Mouse (Mus musculus): ENCODE measurements around the gene 2410015M20Rik. TPM values are rescaled to one million over a fixed set of nuclear protein-coding genes. Genes with fewer than 3 reads are reported as not detected.
"Not testable (repeated sequence)": the region's sequence is repeated elsewhere in the genome, so short reads cannot be mapped to it uniquely, and the experiment has no call there.

2410015M20Rik gene
- polyA plus RNA-seq, 1 experiment from 2014 or later: 290 TPM

DNA sequence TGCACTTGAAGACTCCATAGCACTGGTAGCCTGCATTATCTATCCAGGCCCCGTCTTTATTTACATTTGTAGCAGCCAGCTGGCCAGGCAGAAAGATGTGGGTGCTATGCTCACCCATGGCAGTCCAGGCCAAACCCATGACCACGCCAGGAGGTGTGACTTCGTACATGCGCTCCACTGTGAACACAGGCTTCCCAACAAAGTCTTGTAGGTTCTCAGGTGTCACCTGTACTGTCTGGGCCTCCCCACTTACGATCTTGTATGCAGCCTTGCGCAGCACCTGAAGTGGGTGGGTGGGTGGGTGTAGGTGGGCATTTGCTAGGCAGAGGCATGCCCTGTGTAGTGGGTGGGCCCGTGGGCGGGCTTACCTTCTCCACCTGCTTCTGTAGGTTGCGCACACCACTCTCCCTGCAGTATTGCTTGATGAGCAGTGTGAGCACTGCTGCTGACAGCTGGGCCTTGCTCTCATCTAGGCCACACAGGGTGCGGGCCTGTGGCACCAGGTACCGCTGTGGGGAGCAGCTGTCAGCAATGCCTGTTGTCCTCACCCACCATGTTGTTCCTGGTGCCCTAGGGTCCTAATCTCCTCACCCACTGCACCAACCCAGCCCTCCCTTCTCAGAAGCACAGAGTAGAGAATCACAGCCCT is 5.7 kb upstream of the 2410015M20Rik start:
- no peak for ATAC-seq (replicated peaks; ENCODE audit: insufficient number of reproducible peaks, low FRiP score, low TSS enrichment)
- Histone ChIP-seq H3K27ac (ENCODE audit: low read depth, low read length) (no peak overlapping the region), H3K9me3 (replicated peaks; ENCODE audit: control insufficient read depth, low read length) (no peaks in the 10 kb centered on the region), H3K27me3 (ENCODE audit: control insufficient read depth, insufficient read depth, low read length) (no peaks in the 10 kb centered on the region), H3K9ac (ENCODE audit: low read depth, low read length) (peak overlapping the region; percentile 95), H3K4me3 (ENCODE audit: low read depth, low read length) (no peak overlapping the region), H3K36me3 (ENCODE audit: control insufficient read depth, insufficient read depth, low read length) (peaks cover 25% of the 10 kb centered on the region), H3K4me1 (ENCODE audit: control insufficient read depth, insufficient read depth, low read length) (peaks cover 20% of the 10 kb centered on the region), H3K4me2 (peak overlapping the region; percentile 82)
- WGBS (ENCODE audit: insufficient replicate concordance): 82% methylated on average over 11 of the region's 11 CpGs

DNA sequence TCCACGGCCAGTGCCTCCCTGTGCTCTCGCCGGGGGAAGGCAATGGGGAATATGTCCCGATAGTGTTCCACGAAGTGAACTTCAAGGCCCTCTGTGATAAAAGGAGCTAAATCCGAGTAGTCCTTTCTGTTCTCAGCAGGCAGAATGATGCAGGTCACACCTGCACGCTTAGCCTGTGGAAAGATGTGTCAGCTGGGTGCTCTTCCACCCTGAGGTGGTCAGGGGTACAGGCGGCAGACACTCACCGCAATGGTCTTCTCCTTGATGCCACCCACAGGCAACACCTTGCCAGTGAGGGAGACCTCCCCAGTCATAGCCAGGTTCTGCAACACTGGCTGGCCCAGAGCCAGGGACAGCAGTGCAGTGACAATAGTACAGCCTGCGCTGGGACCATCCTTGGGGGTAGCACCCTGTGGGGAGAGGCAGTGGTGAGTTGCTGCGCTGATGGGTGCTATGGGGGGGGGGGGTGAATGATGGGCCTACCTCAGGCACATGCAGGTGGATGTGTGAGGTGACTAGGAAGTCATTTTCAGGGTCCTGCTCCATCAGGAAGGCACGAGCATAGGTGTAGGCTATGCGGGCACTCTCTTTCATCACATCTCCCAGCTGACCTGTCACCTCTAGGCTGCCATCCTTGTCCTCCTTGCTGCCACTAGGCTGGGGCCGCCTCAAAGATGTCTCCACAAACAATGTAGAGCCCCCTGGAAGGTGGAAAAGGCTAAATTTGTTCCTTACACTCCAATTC is 5.0 kb upstream of the 2410015M20Rik start:
- Histone ChIP-seq H3K9me3 (replicated peaks; ENCODE audit: control insufficient read depth, low read length) (no peaks in the 10 kb centered on the region), H3K27ac (ENCODE audit: low read depth, low read length) (no peak overlapping the region), H3K27me3 (ENCODE audit: control insufficient read depth, insufficient read depth, low read length) (no peaks in the 10 kb centered on the region), H3K4me2 (peak overlapping the region; percentile 82), H3K4me1 (ENCODE audit: control insufficient read depth, insufficient read depth, low read length) (peaks cover 21% of the 10 kb centered on the region), H3K9ac (ENCODE audit: low read depth, low read length) (peak overlapping the region; percentile 95), H3K36me3 (ENCODE audit: control insufficient read depth, insufficient read depth, low read length) (peaks cover 19% of the 10 kb centered on the region), H3K4me3 (ENCODE audit: low read depth, low read length) (peak overlapping the region; percentile 75)
- no peak for ATAC-seq (replicated peaks; ENCODE audit: insufficient number of reproducible peaks, low FRiP score, low TSS enrichment)
- whole genome bisulfite sequencing (ENCODE audit: insufficient replicate concordance): 32% methylated on average over 14 of the region's 14 CpGs

GRCm38 (mm10) chr17:56613893-56614292 is 4.3 kb upstream of the 2410015M20Rik start:
- H3K9me3 ChIP-seq (replicated peaks; ENCODE audit: control insufficient read depth, low read length); ATAC-seq (replicated peaks; ENCODE audit: insufficient number of reproducible peaks, low FRiP score, low TSS enrichment); H3K27me3 ChIP-seq (ENCODE audit: control insufficient read depth, insufficient read depth, low read length): not testable (repeated sequence)
- peaks cover 15% of the 10 kb centered on the region for H3K36me3 ChIP-seq (ENCODE audit: control insufficient read depth, insufficient read depth, low read length)
- H3K4me2 ChIP-seq: peak overlapping the region; percentile 82
- 1% methylated on average over 26 of the region's 26 CpGs for WGBS (ENCODE audit: insufficient replicate concordance)
- H3K4me3 ChIP-seq (ENCODE audit: low read depth, low read length): peak overlapping the region; percentile 75
- H3K9ac ChIP-seq (ENCODE audit: low read depth, low read length): peak overlapping the region; percentile 95
- peaks cover 21% of the 10 kb centered on the region for H3K4me1 ChIP-seq (ENCODE audit: control insufficient read depth, insufficient read depth, low read length)
- H3K27ac ChIP-seq (ENCODE audit: low read depth, low read length): peak overlapping the region; percentile 88

GRCm38 (mm10) chr17:56613236-56613844 is 3.8 kb upstream of the 2410015M20Rik start, which contains the start of gene Rpl36:
Rpl36 (plus strand) TSS chr17:56613416.
- H3K9me3 ChIP-seq (replicated peaks; ENCODE audit: control insufficient read depth, low read length): no peaks in the 10 kb centered on the region
- no peaks in the 10 kb centered on the region for H3K27me3 ChIP-seq (ENCODE audit: control insufficient read depth, insufficient read depth, low read length)
- H3K4me2 ChIP-seq: peak within 1 kb of the TSS; percentile 82
- peak within 1 kb of the TSS; percentile 88 for H3K27ac ChIP-seq (ENCODE audit: low read depth, low read length)
- peaks cover 26% of the 10 kb centered on the region for H3K4me1 ChIP-seq (ENCODE audit: control insufficient read depth, insufficient read depth, low read length)
- ATAC-seq (replicated peaks; ENCODE audit: insufficient number of reproducible peaks, low FRiP score, low TSS enrichment): peak; percentile 40; the same call in 1 of the 2 replicates
- H3K9ac ChIP-seq (ENCODE audit: low read depth, low read length): peak within 1 kb of the TSS; percentile 95
- under 1% methylated on average over 52 of the region's 52 CpGs for WGBS (ENCODE audit: insufficient replicate concordance)
- peak within 1 kb of the TSS; percentile 75 for H3K4me3 ChIP-seq (ENCODE audit: low read depth, low read length)
- peaks cover 15% of the 10 kb centered on the region for H3K36me3 ChIP-seq (ENCODE audit: control insufficient read depth, insufficient read depth, low read length)

DNA sequence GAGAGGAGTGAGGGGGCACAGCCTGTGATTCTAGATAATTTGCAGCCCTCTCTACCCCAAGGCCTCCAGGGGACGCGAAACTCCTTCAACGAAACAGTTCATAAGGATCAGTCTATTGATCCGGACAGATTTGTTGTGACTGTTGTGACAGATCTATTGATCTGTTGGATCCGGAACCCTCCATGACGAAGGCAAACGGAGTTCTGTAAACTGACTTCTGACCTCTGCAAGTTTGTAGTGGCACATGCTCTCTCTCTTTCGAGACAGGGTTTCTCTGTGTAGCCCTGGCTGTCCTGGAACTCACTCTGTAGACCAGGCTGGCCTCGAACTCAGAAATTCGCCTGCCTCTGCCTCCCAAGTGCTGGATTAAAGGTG is 3.0 kb upstream of the 2410015M20Rik start:
- not testable (repeated sequence) for ATAC-seq (replicated peaks; ENCODE audit: insufficient number of reproducible peaks, low FRiP score, low TSS enrichment)

DNA sequence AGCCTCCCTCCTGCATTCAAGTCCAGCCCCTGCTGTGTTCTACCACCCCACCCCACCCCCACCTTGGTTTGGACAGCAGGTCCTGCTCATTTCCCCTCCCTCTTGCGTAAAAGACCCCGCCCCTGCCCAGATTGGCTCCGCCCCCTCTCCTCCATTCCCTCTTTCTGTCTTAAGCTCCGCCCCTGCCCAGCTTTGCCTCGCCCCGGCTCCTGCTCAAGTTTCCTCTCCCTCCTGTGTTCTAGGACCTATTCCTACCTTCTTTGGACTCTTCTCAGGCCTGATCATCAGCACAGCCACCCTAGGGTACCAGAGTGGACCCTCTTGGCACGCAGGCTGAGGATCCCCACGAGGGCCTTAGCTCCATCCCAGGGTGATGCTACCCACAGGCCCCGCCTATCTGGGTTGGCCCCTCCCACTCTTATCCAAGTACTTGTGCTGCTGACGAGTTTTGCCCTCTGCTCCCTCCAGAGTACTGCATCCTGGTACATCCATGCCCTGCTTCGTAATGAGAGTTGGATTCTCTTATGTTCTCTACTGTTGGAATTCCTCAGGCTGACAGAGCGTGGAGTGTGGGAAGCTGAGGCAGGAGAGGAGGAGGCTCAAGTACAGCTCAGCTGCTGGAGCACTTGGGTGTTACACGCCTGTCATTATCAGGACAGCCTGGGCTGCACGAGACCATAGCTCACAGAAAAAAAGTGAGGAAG is 2.4 kb upstream of the 2410015M20Rik start:
- Histone ChIP-seq H3K4me3 (ENCODE audit: low read depth, low read length) (peak overlapping the region; percentile 21; the same call in 1 of the 2 replicates), H3K27ac (ENCODE audit: low read depth, low read length) (no peak overlapping the region), H3K9ac (ENCODE audit: low read depth, low read length) (no peak overlapping the region), H3K36me3 (ENCODE audit: control insufficient read depth, insufficient read depth, low read length) (peaks cover 9% of the 10 kb centered on the region), H3K4me1 (ENCODE audit: control insufficient read depth, insufficient read depth, low read length) (peaks cover 31% of the 10 kb centered on the region), H3K27me3 (ENCODE audit: control insufficient read depth, insufficient read depth, low read length) (no peaks in the 10 kb centered on the region), H3K4me2 (peak overlapping the region; percentile 40), H3K9me3 (replicated peaks; ENCODE audit: control insufficient read depth, low read length) (no peaks in the 10 kb centered on the region)
- ATAC-seq (replicated peaks; ENCODE audit: insufficient number of reproducible peaks, low FRiP score, low TSS enrichment): 0 out of 2 replicates have a peak, but pooled peaks have one; percentile 8
- 10% methylated on average over 14 of the region's 14 CpGs for WGBS (ENCODE audit: insufficient replicate concordance)

More for the DNA sequence above, 3.0 kb upstream of the 2410015M20Rik start:
- not testable (repeated sequence) for H3K27me3 ChIP-seq (ENCODE audit: control insufficient read depth, insufficient read depth, low read length); H3K4me3 ChIP-seq (ENCODE audit: low read depth, low read length); H3K4me2 ChIP-seq; H3K27ac ChIP-seq (ENCODE audit: low read depth, low read length); H3K9me3 ChIP-seq (replicated peaks; ENCODE audit: control insufficient read depth, low read length); H3K9ac ChIP-seq (ENCODE audit: low read depth, low read length)
- peaks cover 11% of the 10 kb centered on the region for H3K36me3 ChIP-seq (ENCODE audit: control insufficient read depth, insufficient read depth, low read length)
- peaks cover 31% of the 10 kb centered on the region for H3K4me1 ChIP-seq (ENCODE audit: control insufficient read depth, insufficient read depth, low read length)
- 68% methylated on average over 10 of the region's 10 CpGs for WGBS (ENCODE audit: insufficient replicate concordance)

DNA sequence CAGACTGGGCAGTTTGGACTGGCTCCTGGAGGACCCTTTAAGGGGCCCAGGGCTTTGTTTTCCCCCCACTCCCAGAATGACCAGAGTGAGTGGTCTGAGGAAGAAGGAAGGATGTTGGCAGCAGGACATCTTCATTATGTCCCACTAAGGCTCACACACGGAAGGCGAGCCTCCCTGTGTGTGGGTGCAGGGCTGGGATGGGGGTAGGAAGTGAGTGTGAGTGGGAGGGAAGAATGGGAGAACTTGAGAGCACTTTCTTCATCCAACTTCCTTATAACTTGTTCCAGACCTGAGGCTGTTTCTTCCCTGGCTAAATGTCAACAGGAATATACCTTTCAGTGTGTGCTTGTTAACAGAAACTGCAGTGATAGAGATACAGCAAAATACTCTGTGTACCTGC is 1.8 kb upstream of the 2410015M20Rik start:
- H3K9me3 ChIP-seq (replicated peaks; ENCODE audit: control insufficient read depth, low read length): no peaks in the 10 kb centered on the region
- 0 out of 2 replicates have a peak overlapping the region, but pooled peaks have one; percentile 22 for H3K4me2 ChIP-seq

GRCm38 (mm10) chr17:56608699-56609098 is 872 bp downstream of the 2410015M20Rik start:
- Histone ChIP-seq H3K36me3 (ENCODE audit: control insufficient read depth, insufficient read depth, low read length) (peaks cover 36% of the 10 kb centered on the region), H3K9ac (ENCODE audit: low read depth, low read length) (peak overlapping the region; percentile 88), H3K27ac (ENCODE audit: low read depth, low read length) (peak overlapping the region; percentile 74; the same call in 1 of the 2 replicates), H3K4me3 (ENCODE audit: low read depth, low read length) (peak overlapping the region; percentile 75), H3K9me3 (replicated peaks; ENCODE audit: control insufficient read depth, low read length) (no peaks in the 10 kb centered on the region), H3K4me2 (peak overlapping the region; percentile 71), H3K4me1 (ENCODE audit: control insufficient read depth, insufficient read depth, low read length) (peaks cover 19% of the 10 kb centered on the region), H3K27me3 (ENCODE audit: control insufficient read depth, insufficient read depth, low read length) (no peaks in the 10 kb centered on the region)
- no peak for ATAC-seq (replicated peaks; ENCODE audit: insufficient number of reproducible peaks, low FRiP score, low TSS enrichment)
- WGBS (ENCODE audit: insufficient replicate concordance): 63% methylated on average over 5 of the region's 5 CpGs

More for the DNA sequence above, 1.8 kb upstream of the 2410015M20Rik start:
- H3K4me3 ChIP-seq (ENCODE audit: low read depth, low read length): peak overlapping the region; percentile 5; the same call in 1 of the 2 replicates
- H3K36me3 ChIP-seq (ENCODE audit: control insufficient read depth, insufficient read depth, low read length): peaks cover 16% of the 10 kb centered on the region
- no peak overlapping the region for H3K9ac ChIP-seq (ENCODE audit: low read depth, low read length)
- WGBS (ENCODE audit: insufficient replicate concordance): 66% methylated on average over 2 of the region's 2 CpGs
- H3K27me3 ChIP-seq (ENCODE audit: control insufficient read depth, insufficient read depth, low read length): no peaks in the 10 kb centered on the region
- no peak overlapping the region for H3K27ac ChIP-seq (ENCODE audit: low read depth, low read length)
- no peak for ATAC-seq (replicated peaks; ENCODE audit: insufficient number of reproducible peaks, low FRiP score, low TSS enrichment)
- peaks cover 31% of the 10 kb centered on the region for H3K4me1 ChIP-seq (ENCODE audit: control insufficient read depth, insufficient read depth, low read length)
